Mouse (Mus musculus) spleen, adult 2 months (tissue): ENCODE results near the gene Pdgfra.

ENCODE experiments used
- CTCF ChIP-seq: fragments of 200-500 bp; IDR thresholded peaks from 2 replicates; pipeline ENCODE4 v1.5.1; 2011; ENCODE audit warnings: mild to moderate bottlenecking, inconsistent platforms; ENCODE audit not compliant: insufficient read depth, insufficient read length, insufficient replicate concordance; ENCODE audit errors: extremely low read depth
- POLR2A ChIP-seq: fragments of 200-500 bp; IDR thresholded peaks from 2 replicates; pipeline ENCODE4 v1.6.1; 2011; ENCODE audit warnings: low read depth, low read length, inconsistent platforms

DNA sequence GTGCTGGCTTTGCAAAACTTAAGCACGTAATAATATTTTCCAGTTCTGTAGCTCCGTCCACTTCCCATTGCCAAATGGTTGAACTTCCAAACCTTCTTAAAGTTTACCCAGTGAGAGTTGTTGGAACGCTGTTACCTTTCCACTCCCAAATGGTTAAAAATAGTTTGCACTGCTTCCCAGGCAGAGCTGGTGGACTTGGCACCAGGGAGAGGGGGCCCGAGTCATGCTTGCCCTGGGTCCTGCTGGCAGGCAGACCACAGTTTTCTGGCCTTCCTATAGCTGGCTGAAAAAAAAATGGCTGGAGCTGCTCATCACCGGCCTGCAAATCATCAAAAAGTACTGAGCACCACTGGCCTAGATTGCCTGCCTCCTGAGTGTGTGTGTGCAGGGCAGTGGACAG is 32.0 kb downstream of the Pdgfra start:
- no peak for TF ChIP-seq POLR2A
- no peak for TF ChIP-seq CTCF
